Mouse (Mus musculus) liver, embryonic 14.5 days (tissue): ENCODE measurements around the gene Olfr693.
A peak's percentile ranks its signal among the peaks of the same experiment; 100 is the strongest.

Experiments
- CTCF ChIP-seq: IDR thresholded peaks from 2 replicates; pipeline ENCODE4 v1.5.1; 2016; ENCODE audit warnings: antibody characterized with exemption, low read depth, control low read depth
- EP300 ChIP-seq: IDR thresholded peaks from 2 replicates; pipeline ENCODE4 v1.6.1; 2016; ENCODE audit warnings: antibody characterized with exemption, low read depth

DNA sequence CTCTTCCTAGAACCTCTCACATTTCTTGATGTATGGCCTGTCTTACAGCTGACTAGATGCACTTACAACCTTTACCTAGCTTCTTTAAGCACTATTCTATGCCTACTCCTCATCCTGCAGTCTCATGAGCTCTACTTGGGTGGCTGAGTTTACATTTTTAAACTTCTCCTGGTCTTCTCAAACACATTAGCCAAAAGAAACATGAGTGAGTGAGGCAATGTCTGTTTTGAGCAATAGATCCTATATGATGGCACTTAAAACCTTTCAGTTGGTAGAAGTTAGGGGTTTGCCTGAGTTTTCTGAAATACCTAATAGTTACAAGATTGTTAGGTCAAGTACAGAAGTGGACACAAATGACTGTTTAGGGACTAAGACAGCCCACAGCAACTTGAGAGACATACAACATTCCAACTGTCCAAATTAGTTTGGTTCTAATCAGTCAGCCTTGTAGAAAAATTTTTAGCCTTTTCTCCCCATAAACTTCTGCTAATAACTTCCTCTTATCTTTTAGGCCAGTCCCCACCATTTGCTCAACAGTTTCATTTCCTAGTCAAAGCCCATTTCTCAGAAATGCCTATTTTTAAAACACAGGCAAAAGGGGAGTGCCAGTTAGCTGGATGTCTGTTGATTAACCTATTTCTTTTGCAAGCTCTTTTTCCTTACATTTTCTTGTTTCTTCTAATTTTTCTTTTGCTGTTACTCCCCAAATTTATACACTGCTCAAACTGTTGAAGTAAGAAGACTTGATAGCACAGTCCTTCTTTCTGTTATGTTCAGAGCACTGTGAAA is 28.6 kb downstream of the Olfr693 start:
- TF ChIP-seq EP300: peak; percentile 74
- TF ChIP-seq CTCF: no peak
